Mouse (Mus musculus) CH12.LX (cell line): ENCODE data around the gene Ccr10. TPM values are rescaled to one million over a fixed set of nuclear protein-coding genes. Genes with fewer than 3 reads are reported as not detected.

Source experiments
- DNase-seq: peaks from one replicate; pipeline ENCODE4 v3.0.0-alpha.2; 2013; ENCODE audit errors: extremely low read depth
- H3K27ac ChIP-seq: 2 replicates; pipeline ENCODE4 v1.5.1; 2012; ENCODE audit warnings: low read depth, mild to moderate bottlenecking, control low read depth, moderate library complexity; ENCODE audit not compliant: insufficient read depth
- H3K27me3 ChIP-seq: replicated peaks from 2 replicates; pipeline ENCODE3; 2012; ENCODE audit warnings: inconsistent platforms
- H3K36me3 ChIP-seq, 2 experiments: replicated peaks in 1 of 2; 2 replicates each; pipeline versions ENCODE3 to v1.6.1; 2012; ENCODE audit warnings: inconsistent platforms in 1 of 2, low read length in 1 of 2, mild to moderate bottlenecking in 1 of 2, mixed read lengths in 1 of 2, moderate library complexity in 1 of 2; ENCODE audit not compliant: control insufficient read depth in 1 of 2, insufficient read depth in 1 of 2
- H3K4me1 ChIP-seq, 2 experiments: 2 replicates each; pipeline ENCODE4 v1.6.1; 2012; ENCODE audit warnings: inconsistent platforms in 1 of 2, moderate library complexity in 1 of 2; ENCODE audit not compliant: insufficient read depth in 2 of 2, control insufficient read depth in 1 of 2
- H3K4me2 ChIP-seq: 2 replicates; pipeline ENCODE4 v1.6.1; 2012; ENCODE audit warnings: low read depth, mild to moderate bottlenecking, control low read depth; ENCODE audit not compliant: poor library complexity, insufficient read depth, severe bottlenecking
- H3K4me3 ChIP-seq, 3 experiments: fragments of 150-350 bp in 1 of 3; sonication (generic) in 1 of 3; replicated peaks in 1 of 3; 2 replicates each; pipeline versions ENCODE3 to v1.5.1; 2011 to 2012; ENCODE audit warnings: low read depth in 2 of 3, low read length in 2 of 3, mild to moderate bottlenecking in 2 of 3, moderate library complexity in 2 of 3, control low read depth in 1 of 3, improper control_type of control experiment in 1 of 3, inconsistent platforms in 1 of 3, mixed read lengths in 1 of 3; ENCODE audit not compliant: poor library complexity in 1 of 3
- H3K79me2 ChIP-seq: replicated peaks from 2 replicates; pipeline ENCODE4 v1.6.1; 2012; ENCODE audit warnings: mild to moderate bottlenecking, moderate library complexity; ENCODE audit not compliant: control insufficient read depth, poor library complexity, insufficient read depth, severe bottlenecking; ENCODE audit errors: extremely low read depth
- H3K9ac ChIP-seq: 2 replicates; pipeline ENCODE4 v1.6.1; 2012; ENCODE audit warnings: low read depth, mild to moderate bottlenecking, control low read depth, moderate library complexity; ENCODE audit not compliant: insufficient read depth
- H3K9me3 ChIP-seq: replicated peaks from 2 replicates; pipeline ENCODE3; 2012; ENCODE audit warnings: low read length, inconsistent platforms, mixed read lengths
- BHLHE40 ChIP-seq: IDR thresholded peaks from 2 replicates; pipeline ENCODE4 v1.6.1; 2011; ENCODE audit warnings: mild to moderate bottlenecking, low read depth, low read length, improper control_type of control experiment
- IRF4 ChIP-seq: IDR thresholded peaks from 2 replicates; pipeline ENCODE4 v1.6.1; 2014; ENCODE audit warnings: low read depth, mild to moderate bottlenecking, inconsistent platforms, low read length, improper control_type of control experiment
- MYC ChIP-seq: IDR thresholded peaks from 2 replicates; pipeline ENCODE4 v1.6.1; 2011; ENCODE audit warnings: low read depth, mild to moderate bottlenecking, improper control_type of control experiment, low read length
- TCF12 ChIP-seq: IDR thresholded peaks from 2 replicates; pipeline ENCODE4 v1.6.1; 2014; ENCODE audit warnings: low read depth, mild to moderate bottlenecking, inconsistent platforms, low read length, improper control_type of control experiment
- USF2 ChIP-seq: conservative IDR thresholded peaks from 2 replicates; pipeline ENCODE4 v1.6.1; 2011; ENCODE audit warnings: low read depth, low read length, improper control_type of control experiment
- ZC3H11A ChIP-seq: IDR thresholded peaks from 2 replicates; pipeline ENCODE4 v1.6.1; 2012; ENCODE audit warnings: low read depth, mild to moderate bottlenecking, inconsistent platforms, low read length, improper control_type of control experiment
- dilution Hi-C: fragments of 300-500 bp; cut with MboI; formaldehyde crosslinking; loops from 2 replicates; pipeline ENCODE4 v1.14.3; 2020; ENCODE audit warnings: low sequenced_read_pairs; ENCODE audit not compliant: extremely low pct_unique_long_range_greater_than_20kb, extremely low pct_ligation_motif_present
- in situ Hi-C: fragments of 300-500 bp; cut with MboI; formaldehyde crosslinking; loops from 3 replicates; pipeline ENCODE4 v1.14.3; 2019; ENCODE audit warnings: low sequenced_read_pairs, low pct_ligation_motif_present, low pct_unique_long_range_greater_than_20kb, mixed read lengths
- polyA plus RNA-seq: library from polyadenylated mRNA; unstranded; fragments of >175 nt; gene quantifications from 2 replicates; pipeline ENCODE4 v1.2.1, GENCODE M21; 2012; ENCODE audit warnings: low read depth; ENCODE audit not compliant: insufficient read length
- total RNA-seq, 2 experiments: library from RNA; depleted of rRNA; stranded (reverse); fragments of 300-350 nt in 1 of 2; fragments of >200 nt in 1 of 2; gene quantifications; 2 replicates each; pipeline ENCODE4 v1.2.3; 2012 to 2014

Ccr10 gene
- total and polyA plus RNA-seq, 3 experiments, result 12.3 to 29.6 (median 17.2) TPM

GRCm38 (mm10) chr11:101190913-101191907 lies 16.0 kb upstream of the Ccr10 start (continued):
- no peak for TF ChIP-seq USF2
- TF ChIP-seq IRF4, result peak; percentile 48
- no peak for TF ChIP-seq ZC3H11A

DNA sequence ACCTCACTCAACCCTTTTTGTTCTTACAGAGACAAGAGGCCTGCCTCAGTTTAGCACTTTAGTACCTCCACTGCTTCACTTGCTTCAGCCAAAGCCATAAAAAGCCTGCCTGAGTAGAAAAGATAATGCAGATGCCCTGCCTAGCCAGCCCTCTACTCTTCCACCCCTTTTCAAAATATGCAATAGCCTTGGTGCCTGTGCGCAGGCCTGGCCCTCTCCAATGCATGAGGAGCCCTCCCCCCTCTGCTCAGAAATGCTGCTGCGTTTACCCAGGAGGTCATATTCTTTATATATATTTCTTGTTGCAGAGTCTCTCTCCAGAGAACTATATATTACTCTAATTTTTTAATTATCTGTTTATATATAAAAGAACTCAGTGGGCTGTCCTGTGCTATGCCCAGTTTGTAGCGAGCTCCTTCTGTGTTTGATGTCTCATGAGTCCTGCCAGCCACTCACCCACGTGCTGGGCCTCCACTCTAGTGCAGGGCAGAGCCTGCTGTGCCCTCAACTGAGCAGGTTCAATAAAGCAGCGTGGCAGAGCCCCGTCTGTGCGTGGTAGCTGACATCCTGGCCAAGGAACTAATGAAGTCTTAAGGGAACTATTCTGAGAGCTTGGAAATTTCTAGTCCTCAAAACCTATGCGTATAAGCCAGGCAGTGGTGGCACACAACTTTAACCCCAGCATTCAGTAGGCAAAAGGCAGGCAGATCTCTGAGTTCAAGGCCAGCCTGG lies 15.1 kb upstream of the Ccr10 start:
- dilution Hi-C loops, result no loop called here
- in situ Hi-C loops, result no loop called here
- no peaks in the 10 kb centered on the region for H3K79me2 ChIP-seq
- TF ChIP-seq MYC, result no peak
- no peak for TF ChIP-seq BHLHE40
- H3K4me1 ChIP-seq, result peaks cover 15 to 34% of the 10 kb centered on the region in 2 experiments
- no peaks in the 10 kb centered on the region for H3K9me3 ChIP-seq
- H3K36me3 ChIP-seq, result peaks cover 58 to 97% of the 10 kb centered on the region in 2 experiments
- H3K27me3 ChIP-seq, result no peaks in the 10 kb centered on the region
- no peak overlapping the region for H3K9ac ChIP-seq
- H3K27ac ChIP-seq, result no peak overlapping the region
- DNase-seq, result no peak
- no peak overlapping the region for H3K4me2 ChIP-seq
- H3K4me3 ChIP-seq, result no peak overlapping the region

DNA sequence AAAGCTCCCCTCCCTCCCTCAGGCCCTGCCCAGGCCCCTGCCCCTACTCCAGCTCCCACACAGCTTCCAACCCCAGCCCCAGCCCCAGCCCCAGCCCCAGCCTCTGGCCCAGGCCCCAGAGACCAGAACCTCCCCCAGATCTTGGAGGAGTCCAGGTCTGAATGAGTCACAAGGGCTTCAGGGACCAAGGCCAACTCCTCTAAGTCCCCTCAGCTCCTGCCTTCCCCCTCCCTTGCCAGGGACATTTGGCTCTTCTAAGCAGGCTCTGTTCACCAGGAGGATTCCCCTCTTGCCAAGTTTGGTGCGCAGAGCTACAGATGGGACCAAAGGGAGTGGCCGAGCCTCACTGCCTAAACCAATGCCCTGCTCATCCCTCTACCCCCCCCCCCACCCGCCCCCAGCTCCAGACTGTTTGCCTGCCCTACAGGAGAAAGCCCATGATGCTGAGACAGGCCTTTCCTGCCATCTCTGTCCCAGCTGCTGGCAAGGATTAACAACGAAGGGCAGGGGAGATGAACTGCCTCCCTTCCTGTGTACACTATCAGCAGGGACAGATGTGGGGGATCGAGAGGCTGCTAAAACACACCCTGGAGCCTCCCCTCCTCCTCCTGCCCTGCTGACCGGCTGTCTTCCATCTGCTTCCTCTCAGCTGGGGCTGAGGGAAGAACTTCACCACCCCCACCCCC lies 14.4 kb upstream of the Ccr10 start:
- Histone ChIP-seq H3K27ac (no peak overlapping the region), H3K36me3 (peaks cover 65 to 99% of the 10 kb centered on the region in 2 experiments), H3K79me2 (no peaks in the 10 kb centered on the region), H3K27me3 (no peaks in the 10 kb centered on the region), H3K4me1 (peaks cover 11 to 27% of the 10 kb centered on the region in 2 experiments), H3K9me3 (no peaks in the 10 kb centered on the region), H3K4me3 (no peak overlapping the region), H3K4me2 (no peak overlapping the region), H3K9ac (no peak overlapping the region)
- in situ Hi-C loops (no loop called here), dilution Hi-C loops (no loop called here)
- no peak for TF ChIP-seq TCF12
- DNase-seq, result no peak
